Mouse (Mus musculus) midbrain, embryonic 11.5 days (tissue): ENCODE measurements at regions not wholly inside any gene's neighbourhood (a gene's known extent, or its start where the extent isn't known, plus 50 kb on each side); places are given as distances from the start of the nearest gene placed in this dataset.

Experiments
- ATAC-seq: fragments of 200-750 bp; cut with Nextera tagmentation; 2 replicates; pipeline ENCODE4 v1.8.0; 2017; ENCODE audit warnings: moderate TSS enrichment, moderate library complexity; ENCODE audit not compliant: low FRiP score
- DNase-seq: peaks from one replicate; pipeline ENCODE4 v3.0.0; 2015; ENCODE audit warnings: low spot score; ENCODE audit errors: missing footprints
- H3K27ac ChIP-seq: fragments of 300-500 bp; sonication (generic); 2 replicates; pipeline ENCODE4 v1.5.1; 2014; ENCODE audit warnings: low read depth, low read length
- H3K27me3 ChIP-seq: fragments of 300-500 bp; sonication (generic); 2 replicates; pipeline ENCODE4 v1.6.1; 2014; ENCODE audit warnings: mild to moderate bottlenecking, low read length, moderate library complexity, mixed read lengths; ENCODE audit not compliant: control insufficient read depth, insufficient read depth
- H3K36me3 ChIP-seq: fragments of 300-500 bp; sonication (generic); 2 replicates; pipeline ENCODE4 v1.6.1; 2014; ENCODE audit warnings: mild to moderate bottlenecking, low read length, moderate library complexity, mixed read lengths; ENCODE audit not compliant: control insufficient read depth, insufficient read depth
- H3K4me1 ChIP-seq: fragments of 300-500 bp; sonication (generic); 2 replicates; pipeline ENCODE4 v1.6.1; 2014; ENCODE audit warnings: low read length; ENCODE audit not compliant: control insufficient read depth, insufficient read depth
- H3K4me2 ChIP-seq: fragments of 300-500 bp; sonication (generic); 2 replicates; pipeline ENCODE4 v1.6.1; 2014; ENCODE audit warnings: mild to moderate bottlenecking, moderate library complexity
- H3K4me3 ChIP-seq: fragments of 300-500 bp; sonication (generic); 2 replicates; pipeline ENCODE4 v1.5.1; 2014; ENCODE audit warnings: low read depth, low read length
- H3K9ac ChIP-seq: fragments of 300-500 bp; sonication (generic); 2 replicates; pipeline ENCODE4 v1.6.1; 2014; ENCODE audit warnings: low read length
- H3K9me3 ChIP-seq: fragments of 300-500 bp; sonication (generic); 2 replicates; pipeline ENCODE4 v1.6.1; 2016; ENCODE audit warnings: low read length; ENCODE audit not compliant: control insufficient read depth
- WGBS: fragments of 180-500 bp; shearing (Covaris S2); extraction: QIAGEN DNeasy Blood & Tissue Kit; methylation state at CpG from one replicate; pipeline ENCODE4 v1.1.7; 2014; 5-methylcytosine and 5-hydroxymethylcytosine counted together

DNA sequence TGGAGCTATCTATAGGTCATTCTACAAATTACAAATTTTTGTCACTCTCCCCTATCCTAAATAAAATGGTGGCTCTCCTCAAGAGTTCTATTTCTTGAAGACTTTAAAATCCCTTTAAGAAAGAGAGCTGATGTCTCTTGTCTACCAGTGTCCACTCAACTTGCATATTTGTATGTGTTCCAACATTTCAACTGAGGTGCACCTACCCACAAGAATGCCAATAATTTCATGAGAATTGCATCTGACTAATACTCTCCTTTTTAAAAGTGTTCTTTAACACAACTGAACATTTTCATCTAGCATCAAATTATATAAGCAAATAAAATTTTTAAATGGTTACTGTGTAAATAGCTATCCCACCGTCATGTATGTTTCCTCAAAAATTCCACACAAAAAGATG, 206.3 kb upstream of the Nat3 start:
- Histone ChIP-seq H3K4me3 (no peak overlapping the region), H3K36me3 (no peaks in the 10 kb centered on the region), H3K9ac (no peak overlapping the region), H3K27me3 (no peaks in the 10 kb centered on the region), H3K4me1 (no peaks in the 10 kb centered on the region), H3K27ac (no peak overlapping the region), H3K4me2 (no peak overlapping the region), H3K9me3 (no peaks in the 10 kb centered on the region)
- 97% methylated on average over 1 of the region's 1 CpGs for WGBS
- no peak for ATAC-seq
- no peak for DNase-seq

DNA sequence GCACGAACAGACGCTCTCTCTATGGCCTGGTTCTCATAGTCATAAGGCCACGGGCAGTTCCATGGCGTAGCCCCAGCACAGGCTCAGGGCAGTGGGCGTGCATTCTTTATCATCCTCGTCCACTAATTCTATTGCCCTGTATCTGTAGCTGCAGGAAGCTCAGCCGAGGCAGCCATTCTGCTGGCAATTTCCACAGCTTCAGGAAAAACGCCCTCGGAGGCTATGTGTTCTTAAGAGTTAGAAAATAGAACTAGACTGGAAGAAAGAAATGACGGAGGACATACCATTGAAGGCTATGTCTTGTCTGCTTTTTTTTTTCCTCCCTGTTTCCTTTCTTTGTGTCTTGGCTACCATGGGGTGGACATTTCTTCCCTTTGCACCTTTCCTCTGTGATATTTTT, 205.0 kb upstream of the Nat3 start:
- H3K9ac ChIP-seq, result no peak overlapping the region
- H3K36me3 ChIP-seq, result no peaks in the 10 kb centered on the region
- 91% methylated on average over 10 of the region's 10 CpGs for WGBS
- no peaks in the 10 kb centered on the region for H3K4me1 ChIP-seq
- DNase-seq (no peak), ATAC-seq (no peak)
- H3K4me3 ChIP-seq, result no peak overlapping the region
- H3K27ac ChIP-seq, result no peak overlapping the region
- no peaks in the 10 kb centered on the region for H3K9me3 ChIP-seq
- no peaks in the 10 kb centered on the region for H3K27me3 ChIP-seq
- H3K4me2 ChIP-seq, result no peak overlapping the region

DNA sequence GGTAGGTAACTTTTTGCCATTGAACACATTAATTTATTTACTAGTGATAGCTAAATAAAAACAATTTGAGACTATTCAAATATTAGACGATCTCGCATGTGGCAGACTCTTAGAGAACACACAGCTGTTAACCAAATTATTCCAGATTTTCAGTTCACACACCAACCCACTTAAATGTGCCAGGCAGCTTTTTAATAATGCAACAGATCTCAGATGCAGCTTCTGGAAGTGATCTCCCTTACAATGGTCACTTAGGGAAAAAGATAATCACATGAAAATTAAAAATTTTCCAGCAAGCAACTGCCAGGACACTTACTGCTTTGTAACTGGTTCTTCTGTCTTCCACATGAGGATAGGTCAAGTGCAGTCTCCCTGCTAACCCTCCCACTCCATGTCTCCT, 203.1 kb upstream of the Nat3 start:
- H3K4me1 ChIP-seq, result no peaks in the 10 kb centered on the region
- H3K9me3 ChIP-seq, result no peaks in the 10 kb centered on the region
- H3K27me3 ChIP-seq, result no peaks in the 10 kb centered on the region
- no peak for DNase-seq
- no peaks in the 10 kb centered on the region for H3K36me3 ChIP-seq
- no peak overlapping the region for H3K4me2 ChIP-seq
- H3K27ac ChIP-seq, result no peak overlapping the region
- H3K4me3 ChIP-seq, result no peak overlapping the region
- H3K9ac ChIP-seq, result no peak overlapping the region
- ATAC-seq, result no peak
- WGBS, result 91% methylated on average over 2 of the region's 2 CpGs

DNA sequence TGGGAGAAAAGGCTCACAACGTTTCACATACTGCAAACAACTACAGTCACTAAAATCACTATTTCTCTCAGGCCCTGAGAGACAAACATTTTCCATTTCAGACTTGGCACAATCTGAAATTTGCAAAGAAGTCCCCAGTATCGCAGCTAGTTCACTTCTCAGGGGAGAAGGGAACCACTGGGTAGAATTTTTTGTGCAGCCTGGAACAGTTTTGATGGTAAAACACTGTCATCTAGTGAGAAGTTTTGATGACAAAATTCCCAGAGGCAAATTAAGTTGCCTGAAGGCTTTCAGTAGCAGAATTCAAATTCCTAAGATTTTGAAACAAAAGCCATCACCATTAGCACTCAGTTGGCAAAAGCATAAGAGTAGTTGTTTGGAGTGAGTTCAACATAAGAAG, 195.2 kb upstream of the Nat3 start:
- Histone ChIP-seq H3K36me3 (no peaks in the 10 kb centered on the region), H3K9ac (no peak overlapping the region), H3K9me3 (no peaks in the 10 kb centered on the region), H3K4me3 (no peak overlapping the region), H3K4me2 (no peak overlapping the region), H3K27me3 (no peaks in the 10 kb centered on the region), H3K4me1 (no peaks in the 10 kb centered on the region), H3K27ac (no peak overlapping the region)
- ATAC-seq, result no peak
- 78% methylated on average over 2 of the region's 2 CpGs for WGBS
- DNase-seq, result no peak

DNA sequence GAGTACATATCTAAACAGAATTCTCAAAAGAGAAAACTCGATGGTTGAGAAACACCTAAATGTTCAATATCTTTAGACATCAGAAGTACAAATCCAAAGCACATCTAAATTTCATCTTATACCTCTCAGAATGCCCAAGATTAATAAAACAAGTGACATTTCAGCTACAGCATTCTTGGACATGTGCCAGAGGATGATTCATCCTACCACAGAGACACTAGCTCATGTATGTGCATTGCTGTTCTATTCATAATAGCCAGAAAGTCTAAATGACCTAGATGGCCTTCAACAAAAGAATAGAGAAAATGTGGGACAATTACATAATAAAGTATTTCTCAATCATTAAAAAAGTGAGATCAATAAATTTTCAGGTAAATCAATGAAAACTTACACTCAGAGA, 146.6 kb upstream of the Nat3 start:
- WGBS, result 94% methylated on average over 1 of the region's 1 CpGs
- Histone ChIP-seq H3K4me3 (no peak overlapping the region), H3K36me3 (no peaks in the 10 kb centered on the region), H3K4me1 (no peaks in the 10 kb centered on the region), H3K4me2 (no peak overlapping the region), H3K27me3 (no peaks in the 10 kb centered on the region), H3K27ac (no peak overlapping the region), H3K9me3 (no peaks in the 10 kb centered on the region; the same call in 1 of the 2 replicates), H3K9ac (no peak overlapping the region)
- no peak for DNase-seq
- no peak for ATAC-seq

DNA sequence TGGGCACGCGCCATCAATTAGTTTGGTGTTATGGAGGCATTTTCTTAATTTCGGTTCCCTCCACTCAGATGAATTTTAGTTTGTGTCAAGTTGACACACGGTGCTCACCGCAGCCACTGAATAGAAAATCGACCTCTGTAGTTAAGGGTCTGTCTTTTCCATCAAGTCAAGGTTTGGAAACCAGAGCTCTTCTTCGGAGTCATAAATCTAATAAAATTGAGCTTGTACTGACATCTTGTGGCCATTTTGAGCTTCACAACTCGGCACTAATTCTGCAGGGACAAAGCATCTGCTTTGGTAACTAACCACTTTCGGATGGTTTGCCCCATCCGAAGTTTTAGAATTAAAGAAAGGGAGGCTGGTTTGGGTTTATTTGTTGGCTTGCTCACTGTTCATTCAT, 117.7 kb upstream of the Nat3 start:
- Histone ChIP-seq H3K36me3 (no peaks in the 10 kb centered on the region), H3K27me3 (no peaks in the 10 kb centered on the region), H3K4me3 (no peak overlapping the region), H3K4me1 (no peaks in the 10 kb centered on the region), H3K27ac (no peak overlapping the region), H3K4me2 (no peak overlapping the region), H3K9ac (no peak overlapping the region), H3K9me3 (no peaks in the 10 kb centered on the region)
- DNase-seq (peak; percentile 93), ATAC-seq (peak; percentile 54)
- WGBS, result 49% methylated on average over 10 of the region's 10 CpGs

DNA sequence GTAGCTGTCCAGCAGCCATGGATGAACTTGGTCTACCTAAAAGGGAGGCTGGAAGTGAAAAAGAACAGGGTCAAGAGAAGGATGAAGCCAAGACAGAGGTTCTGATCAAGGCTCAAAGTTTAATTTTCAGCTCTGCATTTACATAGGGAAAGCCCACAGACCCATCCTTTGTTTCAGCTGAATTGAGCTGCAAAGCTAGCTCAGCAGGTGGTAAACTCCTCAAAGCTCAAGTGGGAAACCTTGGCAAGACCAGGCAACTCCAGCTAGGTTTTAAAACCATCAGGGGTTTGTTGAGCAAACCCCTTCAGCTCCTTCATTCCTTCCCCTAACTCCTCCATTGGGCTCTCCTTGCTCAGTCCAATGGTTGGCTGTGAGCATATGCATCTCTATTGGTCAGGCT, 108.8 kb upstream of the Nat3 start:
- H3K9ac ChIP-seq, result no peak overlapping the region
- no peak for DNase-seq
- H3K4me2 ChIP-seq, result no peak overlapping the region
- no peaks in the 10 kb centered on the region for H3K9me3 ChIP-seq
- no peak overlapping the region for H3K4me3 ChIP-seq
- no peaks in the 10 kb centered on the region for H3K27me3 ChIP-seq
- H3K27ac ChIP-seq, result no peak overlapping the region
- H3K4me1 ChIP-seq, result no peaks in the 10 kb centered on the region
- H3K36me3 ChIP-seq, result no peaks in the 10 kb centered on the region
- ATAC-seq, result no peak

DNA sequence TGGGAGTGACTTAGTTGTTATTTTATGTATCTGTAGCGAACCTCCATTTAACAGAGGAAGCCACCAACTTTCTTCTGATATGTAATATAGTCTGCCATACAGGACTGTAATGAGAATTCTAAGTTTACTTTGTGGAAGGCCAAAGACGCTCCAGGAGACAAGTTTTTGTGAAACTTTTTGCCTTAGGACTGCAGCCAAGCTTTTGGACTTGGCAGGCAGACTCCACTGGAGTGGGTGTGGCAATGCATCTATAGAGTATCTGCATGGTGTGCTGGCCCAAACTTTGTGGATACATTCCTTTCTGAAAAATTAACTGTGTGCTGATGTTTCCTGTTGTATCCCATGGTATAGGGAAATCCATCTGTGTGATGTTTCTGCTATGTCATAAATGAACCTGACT, 101.1 kb upstream of the Nat3 start:
- no peaks in the 10 kb centered on the region for H3K9me3 ChIP-seq
- H3K9ac ChIP-seq, result no peak overlapping the region
- 90% methylated on average over 2 of the region's 2 CpGs for WGBS
- no peak overlapping the region for H3K4me3 ChIP-seq
- DNase-seq (no peak), ATAC-seq (no peak)
- no peaks in the 10 kb centered on the region for H3K4me1 ChIP-seq
- no peak overlapping the region for H3K27ac ChIP-seq
- no peaks in the 10 kb centered on the region for H3K36me3 ChIP-seq
- no peak overlapping the region for H3K4me2 ChIP-seq
- no peaks in the 10 kb centered on the region for H3K27me3 ChIP-seq
